Mouse (Mus musculus): ENCODE measurements around the gene Arhgef15. TPM values are rescaled to one million over a fixed set of nuclear protein-coding genes. Genes with fewer than 3 reads are reported as not detected.
A peak's percentile ranks its signal among the peaks of the same experiment; 100 is the strongest.
"Not testable (repeated sequence)": the region's sequence is repeated elsewhere in the genome, so short reads cannot be mapped to it uniquely, and the experiment has no call there.

Gene Arhgef15
- total RNA-seq, 2 experiments from 2014 or later: 21.1 to 25.3 TPM

DNA sequence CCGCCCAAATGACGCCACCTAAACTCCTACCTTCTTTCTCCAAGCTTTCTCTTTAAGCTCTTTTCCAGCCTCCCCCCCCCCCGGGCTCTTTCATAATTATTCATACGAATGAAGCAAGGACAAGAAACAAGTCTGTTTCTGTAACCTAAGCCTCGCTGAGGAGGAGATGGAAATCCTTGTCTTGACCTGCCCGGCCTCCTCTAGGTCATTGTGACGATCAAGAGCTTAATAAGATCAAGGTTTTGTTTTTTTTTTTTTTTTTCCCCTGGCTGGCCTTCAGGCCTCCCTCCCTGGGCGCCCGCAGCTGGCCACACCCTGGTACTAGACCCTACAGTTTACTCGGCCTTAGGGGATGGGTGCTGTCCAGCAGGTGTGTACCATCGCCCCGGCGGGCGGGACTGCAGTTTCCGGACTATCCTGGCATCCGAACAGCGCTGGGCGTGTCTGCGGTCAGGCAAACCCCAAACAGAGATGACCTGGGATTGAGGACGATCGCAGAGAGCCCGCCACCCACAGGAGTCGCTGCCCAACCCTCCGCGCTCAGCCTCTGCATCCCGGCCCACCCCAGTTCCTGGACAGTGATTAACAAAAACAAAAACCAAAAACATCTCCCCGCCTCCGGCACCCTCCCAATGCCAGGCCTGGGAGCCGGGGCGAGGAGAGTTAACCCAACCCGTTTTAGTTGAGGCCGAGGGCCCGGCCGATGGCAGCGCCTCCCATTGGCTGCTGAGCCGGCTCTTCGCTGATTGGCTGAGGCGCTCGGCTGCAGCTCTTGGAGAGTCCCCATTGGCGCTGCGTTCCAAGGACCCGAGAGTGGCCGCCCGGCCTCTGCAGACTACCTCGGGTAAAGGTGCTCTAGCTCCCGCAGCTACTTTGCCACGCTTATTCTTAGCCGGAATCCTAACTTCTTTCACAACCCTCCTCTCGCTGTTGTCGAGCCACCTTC is 10.3 kb upstream of the Arhgef15 start, which contains the start of gene Slc25a35:
TSS of gene Slc25a35 (plus strand) at position 795 of the 946 bp plus-strand sequence.
- peak; percentile 91 to 94 for DNase-seq (ENCODE audit: extremely low spot score in 1 of 2, low spot score in 2 of 2)
- intact Hi-C loops (cut with DNase I): no loop called here

DNA sequence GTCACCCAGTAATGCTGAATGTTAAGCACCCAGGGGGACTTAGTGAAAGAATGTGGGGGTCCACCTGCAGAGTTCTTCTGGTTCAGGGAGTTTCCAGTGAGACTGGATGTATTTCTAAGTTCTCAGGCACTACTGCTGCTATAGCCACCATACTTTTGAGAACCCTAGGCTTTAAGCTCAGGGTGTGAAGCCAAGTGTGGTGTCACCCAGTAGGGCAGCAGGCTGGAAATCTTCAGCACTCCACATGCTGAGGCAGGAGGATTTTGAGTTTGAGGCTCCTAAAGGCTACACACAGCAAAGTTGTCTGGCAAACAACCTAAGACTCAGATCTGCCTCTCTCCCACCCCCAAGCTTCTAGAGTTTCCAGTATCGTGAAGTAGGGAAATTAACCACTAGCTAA is 9.3 kb upstream of the Arhgef15 start:
- DNase-seq (ENCODE audit: extremely low spot score in 1 of 2, low spot score in 2 of 2): no peak
- intact Hi-C loops (cut with DNase I): no loop called here

DNA sequence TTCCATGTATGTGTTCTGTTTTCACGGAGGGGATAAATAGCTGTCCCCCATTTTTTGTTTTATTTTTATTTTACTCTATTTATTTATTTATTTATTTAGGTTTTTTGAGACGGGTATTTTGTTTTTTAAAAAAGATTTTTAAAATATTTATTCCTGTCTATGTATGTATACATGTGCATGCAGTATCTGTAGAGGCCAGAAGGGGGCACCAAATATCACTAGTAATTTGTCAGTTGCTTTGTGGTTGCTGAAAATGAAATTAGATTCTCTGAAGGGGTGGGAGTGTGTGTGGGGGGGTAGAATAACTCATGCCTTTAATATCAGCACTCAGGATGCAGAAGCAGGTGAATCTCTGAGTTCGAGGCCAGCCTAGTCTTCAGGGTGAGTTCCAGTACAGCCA is 8.6 kb upstream of the Arhgef15 start:
- no peak for DNase-seq (ENCODE audit: extremely low spot score in 1 of 2, low spot score in 2 of 2)
- intact Hi-C loops (cut with DNase I): no loop called here

DNA sequence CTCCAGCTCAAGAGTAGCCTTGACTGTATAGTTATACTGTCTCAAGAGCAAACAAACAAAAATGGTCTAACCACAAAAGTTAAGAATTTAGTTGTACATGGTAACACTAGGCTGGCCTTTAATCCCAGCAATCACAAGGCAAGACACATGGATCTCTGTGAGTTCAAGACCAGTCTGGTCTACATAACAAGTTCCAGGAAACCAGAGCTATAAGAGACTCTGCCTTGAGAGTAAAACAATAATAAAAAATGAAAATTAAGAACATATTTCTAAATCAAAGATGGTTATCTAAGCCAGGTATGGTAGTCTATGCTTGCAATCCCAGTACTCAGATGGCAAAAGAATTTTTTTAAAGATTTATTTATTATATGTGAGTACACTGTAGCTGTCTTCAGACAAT is 7.8 kb upstream of the Arhgef15 start:
- DNase-seq (ENCODE audit: extremely low spot score in 1 of 2, low spot score in 2 of 2): no peak
- intact Hi-C loops (cut with DNase I): no loop called here

DNA sequence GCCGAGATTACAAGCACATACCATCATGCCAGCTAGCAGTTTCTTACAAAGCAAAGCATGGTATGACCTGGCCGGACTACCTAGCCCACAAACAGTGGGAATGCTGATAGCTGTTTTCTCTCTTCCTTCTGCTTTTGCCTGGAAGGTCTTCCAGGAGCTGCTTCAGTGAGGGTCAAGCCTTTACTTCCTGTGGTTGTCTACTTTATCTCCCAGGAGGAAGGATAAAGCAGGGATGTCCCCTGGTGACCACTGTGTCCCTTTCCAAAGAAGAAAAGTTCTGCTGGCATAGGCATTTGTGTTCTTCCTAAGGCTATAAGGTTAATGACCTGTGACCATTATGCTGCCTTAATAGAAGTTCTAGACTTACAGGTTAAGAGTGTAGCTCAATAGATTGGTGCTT is 6.1 kb upstream of the Arhgef15 start:
- intact Hi-C loops (cut with DNase I): no loop called here
- no peak for DNase-seq (ENCODE audit: extremely low spot score in 1 of 2, low spot score in 2 of 2)

DNA sequence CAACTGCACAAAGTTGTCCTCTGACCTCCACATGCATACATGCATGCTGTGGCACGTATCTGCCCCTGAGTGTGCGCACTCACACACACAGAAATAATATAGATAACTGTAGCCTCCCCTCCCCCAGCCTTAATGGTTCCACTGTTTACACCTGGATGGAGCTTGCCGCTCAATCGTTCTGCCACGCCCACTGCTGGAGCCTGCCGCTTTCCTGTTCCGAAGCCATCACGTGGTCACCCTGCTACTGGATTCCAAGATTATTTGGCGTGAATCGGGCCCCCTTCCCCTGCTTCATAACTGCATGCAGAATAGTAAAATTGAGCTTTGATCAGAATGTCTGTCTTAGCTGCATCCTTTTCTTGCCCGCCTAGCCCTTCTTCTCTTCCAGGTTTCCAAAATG is 4.9 kb upstream of the Arhgef15 start:
- not testable (repeated sequence) for DNase-seq (ENCODE audit: extremely low spot score in 1 of 2, low spot score in 2 of 2)

DNA sequence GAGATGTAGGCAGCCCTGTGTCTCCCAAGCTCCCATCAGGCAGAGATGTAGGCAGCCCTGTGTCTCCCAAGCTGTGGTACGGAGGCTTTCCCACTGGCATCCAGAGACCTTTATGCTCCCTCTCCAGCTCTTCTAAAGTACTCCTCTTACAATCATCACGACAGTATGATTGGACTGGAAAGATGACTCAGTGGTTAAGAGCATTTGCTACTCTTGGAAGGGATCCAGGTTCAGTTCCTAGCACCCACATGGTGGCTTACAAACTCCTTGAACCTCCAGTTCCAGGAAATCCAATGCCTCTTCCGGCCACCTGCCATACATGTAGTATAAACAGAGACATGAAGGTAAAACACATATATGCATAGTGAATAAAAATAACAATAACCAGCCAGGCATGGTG is 4.3 kb upstream of the Arhgef15 start:
- intact Hi-C loops (cut with DNase I): no loop called here
- no peak for DNase-seq (ENCODE audit: extremely low spot score in 1 of 2, low spot score in 2 of 2)

More for the DNA sequence above, 4.9 kb upstream of the Arhgef15 start:
- intact Hi-C loops (cut with DNase I): not testable (repeated sequence)

DNA sequence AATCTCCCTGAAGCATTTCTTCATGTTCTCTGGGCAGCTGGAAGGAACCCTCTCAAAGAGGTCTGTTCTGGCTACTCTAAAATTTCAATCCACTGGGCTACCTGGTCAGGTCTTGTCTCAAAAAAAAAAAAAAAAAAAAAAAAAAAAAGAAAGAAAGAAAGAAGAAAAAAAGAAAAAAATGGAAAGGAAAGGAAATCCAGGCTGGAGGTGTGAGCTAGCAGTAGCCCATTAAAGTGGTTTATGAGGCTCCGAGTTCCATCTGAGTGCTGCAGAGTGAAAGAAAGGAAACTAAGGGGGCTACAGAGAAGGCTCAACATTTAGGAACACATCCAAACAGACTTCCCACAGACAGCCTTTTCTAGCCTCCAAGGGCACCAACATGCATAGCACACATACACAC is 691 bp upstream of the Arhgef15 start:
- DNase-seq (ENCODE audit: extremely low spot score in 1 of 2, low spot score in 2 of 2): no peak
- intact Hi-C loops (cut with DNase I): no loop called here

DNA sequence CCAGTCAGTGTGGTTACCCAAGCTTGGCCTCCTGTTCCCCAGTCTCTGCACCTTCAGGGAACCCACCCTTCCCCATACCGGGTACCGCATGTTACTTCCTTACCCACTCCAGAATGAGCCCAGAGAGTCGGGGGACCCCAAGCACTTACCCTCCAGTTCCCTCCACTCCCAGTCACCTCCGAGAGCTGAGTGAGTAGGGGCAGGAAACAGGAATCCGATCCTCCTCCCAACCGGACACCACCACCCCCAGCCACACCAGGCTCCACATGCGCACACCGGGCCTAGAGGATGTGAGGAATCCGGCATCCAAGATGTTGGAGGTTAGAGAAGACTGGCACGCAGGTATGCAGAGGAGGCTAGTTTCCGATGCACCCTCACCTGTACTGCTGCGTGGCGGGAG is 583 bp downstream of the Arhgef15 start:
- intact Hi-C loops (cut with DNase I): no loop called here
- DNase-seq (ENCODE audit: extremely low spot score in 1 of 2, low spot score in 2 of 2): no peak

DNA sequence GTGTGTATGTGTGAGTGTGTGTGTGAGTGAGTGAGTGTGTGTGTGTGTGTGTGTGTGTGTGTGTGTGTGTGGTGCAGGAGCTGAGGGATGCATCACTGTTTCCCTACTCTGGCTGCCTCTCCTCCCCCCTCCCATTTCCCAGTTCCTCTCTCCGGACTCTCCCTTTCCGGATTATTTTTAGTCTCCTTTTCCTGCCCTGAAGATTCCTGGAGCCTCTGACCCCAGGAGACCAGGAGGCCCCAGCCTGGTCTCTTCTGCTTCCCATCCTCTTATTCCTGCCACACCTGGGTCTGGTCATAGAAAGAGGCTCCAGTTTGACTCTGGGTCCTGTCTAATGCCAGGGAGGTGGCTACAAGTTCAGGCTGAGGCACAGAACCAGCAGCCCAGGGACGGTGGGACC is 1.2 kb downstream of the Arhgef15 start:
- DNase-seq (ENCODE audit: extremely low spot score in 1 of 2, low spot score in 2 of 2): no peak
- intact Hi-C loops (cut with DNase I): no loop called here

DNA sequence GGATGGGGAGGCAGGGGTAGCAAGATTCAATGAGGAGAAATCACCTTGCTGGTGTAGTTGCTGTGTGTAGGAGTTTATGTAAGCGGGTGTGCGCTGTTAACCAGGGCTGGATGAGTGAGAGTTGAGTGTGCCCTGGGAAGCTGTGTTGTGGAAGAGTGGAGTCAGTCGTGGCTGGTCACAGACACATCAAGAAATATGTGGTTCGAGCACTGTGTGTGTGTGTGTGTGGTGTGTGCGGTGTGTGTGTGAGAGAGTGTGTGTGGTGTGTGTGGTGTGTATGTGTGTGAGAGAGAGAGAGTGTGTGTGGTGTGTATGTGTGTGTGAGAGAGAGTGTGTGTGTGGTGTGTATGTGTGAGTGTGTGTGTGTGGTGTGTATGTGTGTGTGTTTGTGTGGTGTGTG is 1.8 kb downstream of the Arhgef15 start:
- DNase-seq (ENCODE audit: extremely low spot score in 1 of 2, low spot score in 2 of 2): no peak

DNA sequence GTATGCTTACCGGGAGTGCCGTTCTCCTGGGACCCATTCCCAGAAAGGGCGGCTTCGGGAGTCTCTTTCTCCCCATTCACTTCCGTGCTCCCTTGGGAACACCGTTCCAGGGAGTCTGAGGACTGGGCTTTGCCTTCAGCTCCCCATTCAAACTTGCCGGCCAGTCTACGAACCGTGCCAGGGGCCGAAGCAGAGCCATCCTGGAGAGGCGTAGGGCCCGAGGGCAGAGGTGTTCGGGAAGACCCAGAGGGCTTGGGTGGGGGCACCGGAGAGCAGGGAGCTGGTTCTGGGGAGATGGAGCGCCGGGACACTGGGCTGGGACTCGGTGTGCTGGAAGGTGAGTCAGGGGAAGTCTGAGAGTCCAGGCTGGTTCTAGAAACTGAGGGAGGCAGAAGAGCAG is 2.9 kb downstream of the Arhgef15 start:
- intact Hi-C loops (cut with DNase I): no loop called here
- DNase-seq (ENCODE audit: extremely low spot score in 1 of 2, low spot score in 2 of 2): no peak

More for the DNA sequence above, 1.8 kb downstream of the Arhgef15 start:
- intact Hi-C loops (cut with DNase I): no loop called here

DNA sequence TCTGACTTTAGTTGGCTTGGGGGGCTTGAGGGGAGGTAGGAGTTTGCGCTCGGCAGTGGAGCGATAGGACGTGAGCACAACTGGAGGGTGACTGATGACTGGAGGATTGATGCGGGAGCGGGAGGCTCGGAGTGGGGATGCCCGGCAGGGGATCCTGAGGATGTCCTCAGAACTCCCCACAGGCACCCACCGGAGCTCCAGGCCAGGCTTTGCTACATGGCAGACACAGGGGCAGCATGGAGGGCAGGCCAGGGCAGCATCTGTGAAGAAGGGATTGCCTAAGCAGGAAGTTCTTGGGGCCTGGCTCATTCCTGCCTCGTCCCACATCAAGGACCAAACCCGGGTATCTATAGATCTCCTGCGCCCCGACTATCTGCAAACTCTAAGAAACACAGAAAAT is 3.4 kb downstream of the Arhgef15 start:
- intact Hi-C loops (cut with DNase I): no loop called here

DNA sequence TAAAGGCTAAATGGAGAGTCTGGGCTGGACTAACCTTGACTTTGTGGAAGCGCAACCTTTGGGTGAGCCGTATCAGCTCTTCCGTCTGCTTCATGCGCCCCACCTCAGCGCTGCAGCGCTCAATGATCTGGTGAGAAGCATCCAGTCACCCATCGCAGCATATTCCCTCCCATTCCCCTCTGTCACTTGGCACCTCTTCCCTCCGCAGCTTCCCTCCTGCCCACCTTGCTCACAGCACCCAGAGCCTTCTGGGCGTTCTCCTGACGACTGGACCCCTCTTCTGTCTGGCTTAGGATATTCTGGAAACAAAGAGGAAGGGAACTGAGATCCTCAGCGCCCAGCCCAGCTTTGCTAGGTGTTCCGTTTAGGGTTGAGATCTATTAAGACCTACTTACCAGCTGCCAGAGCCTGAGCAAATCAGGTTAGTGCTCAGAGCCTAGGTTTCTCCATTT is 9.7 kb downstream of the Arhgef15 start:
- DNase-seq (ENCODE audit: extremely low spot score in 1 of 2, low spot score in 2 of 2): no peak
- intact Hi-C loops (cut with DNase I): no loop called here

More for the DNA sequence above, 3.4 kb downstream of the Arhgef15 start:
- no peak for DNase-seq (ENCODE audit: extremely low spot score in 1 of 2, low spot score in 2 of 2)

DNA sequence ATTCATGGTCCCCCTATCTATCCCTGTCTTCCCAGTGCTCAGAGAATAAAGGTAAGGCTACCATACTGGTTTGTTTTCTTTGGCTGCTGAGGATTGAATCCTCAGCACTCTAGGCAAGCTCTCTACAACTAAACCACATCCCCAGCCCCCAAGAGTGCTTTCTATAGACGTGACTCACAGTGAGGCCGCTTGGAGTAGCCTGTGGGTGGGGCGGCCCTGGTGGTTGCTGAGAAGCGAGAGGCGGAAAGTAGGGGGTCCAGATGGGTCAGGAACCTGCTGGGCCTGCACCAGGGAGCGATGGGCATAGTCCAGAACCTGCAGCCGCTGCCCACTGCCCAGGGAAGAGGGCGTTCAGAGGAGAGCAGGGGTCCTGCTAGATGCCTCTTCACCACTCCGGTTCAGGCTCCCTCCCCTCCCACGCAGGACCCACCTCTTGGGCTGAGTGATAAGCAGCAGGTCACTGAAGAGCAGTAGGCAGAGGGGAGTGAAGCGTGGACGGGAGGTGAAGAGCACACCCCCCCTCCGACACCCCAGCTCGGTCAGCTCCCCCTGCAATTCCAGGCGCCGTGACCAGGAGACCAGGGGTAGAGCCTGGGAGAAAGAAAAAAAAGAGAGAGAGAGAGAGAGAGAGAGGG is 10.4 kb downstream of the Arhgef15 start:
- intact Hi-C loops (cut with DNase I): no loop called here
- DNase-seq (ENCODE audit: extremely low spot score in 1 of 2, low spot score in 2 of 2): peak in 1 of 2 experiments; percentile 65

DNA sequence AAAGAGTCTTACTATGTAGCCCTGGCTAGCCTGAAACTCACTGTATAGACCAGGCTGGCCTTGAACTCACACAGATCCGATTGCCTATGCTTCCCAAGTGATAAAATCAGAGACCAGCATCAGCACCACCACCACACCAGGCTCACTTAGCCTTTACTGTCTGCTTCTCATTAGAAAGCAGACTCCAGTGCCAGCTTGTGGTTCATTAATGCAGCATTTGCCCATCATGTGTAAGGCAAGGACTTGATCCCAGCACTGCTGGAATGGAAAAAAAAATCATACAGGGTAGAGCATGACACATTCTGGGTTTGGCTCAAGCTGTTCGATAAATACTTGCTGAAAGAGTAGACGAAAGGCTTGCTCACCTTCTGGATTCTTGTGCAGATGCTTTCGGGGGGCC is 11.3 kb downstream of the Arhgef15 start:
- intact Hi-C loops (cut with DNase I): no loop called here
- DNase-seq (ENCODE audit: extremely low spot score in 1 of 2, low spot score in 2 of 2): no peak

DNA sequence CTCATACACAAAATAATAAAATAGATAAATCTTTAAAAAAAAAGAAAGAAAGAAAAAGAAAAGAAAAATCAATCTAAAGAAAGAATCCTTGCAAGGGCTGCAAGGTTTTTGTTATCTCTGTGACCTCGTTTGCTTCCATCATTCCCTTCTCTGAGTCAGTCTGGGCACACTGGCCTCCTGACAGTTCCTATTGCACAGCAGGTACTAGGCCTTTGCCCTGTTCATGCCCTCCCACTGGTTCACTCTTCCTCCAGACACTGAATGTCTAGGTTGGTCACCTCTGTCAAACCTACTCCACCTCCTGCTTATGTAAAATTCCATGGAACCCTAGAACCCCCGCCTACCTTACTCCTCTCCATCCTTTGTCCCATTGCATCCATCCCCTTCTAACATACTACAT is 12.0 kb downstream of the Arhgef15 start:
- no peak for DNase-seq (ENCODE audit: extremely low spot score in 1 of 2, low spot score in 2 of 2)
- intact Hi-C loops (cut with DNase I): no loop called here

DNA sequence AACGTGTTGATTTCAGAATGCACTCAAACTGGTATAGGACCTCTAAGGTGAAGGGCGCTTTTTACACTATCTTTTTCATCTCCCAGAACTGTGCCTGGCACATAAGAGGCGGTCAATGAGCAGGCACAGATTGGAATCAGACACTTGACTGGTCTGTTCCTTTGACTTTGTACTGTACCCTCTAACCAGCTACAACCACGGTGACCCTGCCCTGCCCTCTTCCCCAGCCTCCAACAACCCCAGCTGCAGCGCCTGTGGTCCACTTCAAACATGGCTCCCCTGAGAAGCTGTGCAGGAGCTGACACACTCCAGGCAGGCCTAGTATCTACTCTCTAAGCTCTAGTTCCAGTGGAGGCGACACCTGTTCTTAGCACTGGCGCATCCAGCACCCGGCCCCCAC is 14.5 kb downstream of the Arhgef15 start:
- intact Hi-C loops (cut with DNase I): no loop called here
- no peak for DNase-seq (ENCODE audit: extremely low spot score in 1 of 2, low spot score in 2 of 2)

DNA sequence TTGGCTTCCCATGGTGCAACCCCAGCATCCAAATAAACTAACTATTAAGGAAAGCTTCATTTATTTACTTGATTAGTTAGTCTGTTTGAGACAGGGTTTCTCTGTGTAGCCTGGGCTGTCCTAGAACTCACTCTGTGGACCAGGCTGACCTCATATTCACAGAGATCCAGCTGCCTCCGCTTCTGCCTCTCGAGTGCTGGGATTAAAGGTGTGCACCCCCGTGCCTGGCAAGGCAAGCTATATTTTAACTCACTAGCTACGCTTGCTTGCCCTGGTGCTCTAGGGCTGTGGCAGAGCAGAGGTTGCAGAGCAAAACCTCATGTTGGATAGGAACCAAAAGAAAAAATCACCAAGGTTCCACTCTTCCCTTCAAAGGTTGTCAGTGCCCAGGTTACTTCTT is 16.8 kb downstream of the Arhgef15 start:
- DNase-seq (ENCODE audit: extremely low spot score in 1 of 2, low spot score in 2 of 2): no peak
- intact Hi-C loops (cut with DNase I): no loop called here

Data from left cerebral cortex, postnatal 10 days (tissue).